Mouse (Mus musculus) urinary bladder, postnatal 36 days (tissue): ENCODE data around the gene Kdm6b.

Experiments used
- DNase-seq, 2 experiments: peaks; one replicate each; pipeline ENCODE4 v3.0.0; 2022; ENCODE audit warnings: low spot score in 2 of 2, mixed read lengths in 1 of 2

Gene Kdm6b

DNA sequence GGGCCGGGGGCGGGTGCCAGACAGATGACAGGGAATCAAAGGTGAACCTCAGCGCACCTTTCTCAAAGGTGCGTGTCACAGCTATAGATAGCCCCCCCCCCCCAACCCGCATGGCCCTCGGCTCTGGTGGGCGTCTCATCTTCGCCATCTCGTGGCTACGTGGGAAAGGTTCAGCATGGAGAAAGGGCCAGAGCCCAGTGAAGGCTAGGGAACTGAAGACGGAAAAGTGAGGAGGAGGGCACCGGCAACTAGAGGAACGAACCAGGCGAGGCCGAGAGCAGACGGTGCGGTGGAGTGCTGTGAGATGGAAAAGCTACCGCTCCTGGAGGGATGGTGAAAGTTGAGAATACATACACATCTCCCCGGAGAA is 6.0 kb upstream of the Kdm6b start:
- DNase-seq, result no peak

DNA sequence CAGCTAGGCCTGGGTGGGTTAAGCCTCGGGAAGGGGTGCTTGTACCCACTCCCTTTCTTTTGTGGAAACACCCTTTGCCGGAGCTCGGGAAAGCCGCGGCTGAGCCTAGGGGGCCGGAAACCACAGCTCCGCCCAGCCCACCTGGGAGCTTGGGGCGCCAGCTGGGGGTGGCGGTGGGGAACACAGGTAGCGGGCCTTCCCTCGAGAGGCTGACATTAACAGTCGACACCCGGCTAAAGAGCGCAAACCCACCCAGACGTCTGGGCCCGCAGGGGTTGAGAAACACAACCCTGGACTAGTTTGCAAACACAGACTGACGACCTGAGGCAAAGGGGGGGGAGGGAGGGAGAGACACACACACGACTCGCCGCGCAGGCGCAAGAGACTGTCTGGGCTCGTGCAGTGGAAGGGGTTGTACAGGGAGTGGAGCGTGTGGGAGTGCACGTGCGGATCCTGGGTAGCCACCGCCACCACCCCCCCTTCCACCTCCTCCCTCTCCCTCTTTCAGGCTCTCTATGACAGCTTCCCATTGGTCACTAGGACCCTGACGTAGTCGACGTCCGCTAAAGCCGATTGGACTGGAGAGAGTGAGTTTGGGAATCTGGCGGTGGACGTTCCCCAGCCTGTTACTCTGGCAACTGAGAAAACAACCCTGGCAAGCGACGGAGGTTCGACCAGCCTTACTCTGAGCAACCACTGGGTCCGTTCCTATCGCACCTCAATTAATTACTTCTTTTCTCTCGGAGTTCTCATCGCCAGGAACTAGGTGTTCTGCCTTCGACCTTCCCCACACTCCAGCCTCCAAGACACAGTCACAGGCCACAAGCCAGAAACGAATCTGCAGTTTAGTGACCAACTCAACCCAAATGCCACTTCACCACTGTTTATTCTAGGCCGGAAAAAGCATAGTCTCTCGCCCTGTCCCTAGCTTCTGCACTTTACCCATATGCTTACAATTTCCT is 5.3 kb upstream of the Kdm6b start:
- peak; percentile 79 to 93 for DNase-seq

DNA sequence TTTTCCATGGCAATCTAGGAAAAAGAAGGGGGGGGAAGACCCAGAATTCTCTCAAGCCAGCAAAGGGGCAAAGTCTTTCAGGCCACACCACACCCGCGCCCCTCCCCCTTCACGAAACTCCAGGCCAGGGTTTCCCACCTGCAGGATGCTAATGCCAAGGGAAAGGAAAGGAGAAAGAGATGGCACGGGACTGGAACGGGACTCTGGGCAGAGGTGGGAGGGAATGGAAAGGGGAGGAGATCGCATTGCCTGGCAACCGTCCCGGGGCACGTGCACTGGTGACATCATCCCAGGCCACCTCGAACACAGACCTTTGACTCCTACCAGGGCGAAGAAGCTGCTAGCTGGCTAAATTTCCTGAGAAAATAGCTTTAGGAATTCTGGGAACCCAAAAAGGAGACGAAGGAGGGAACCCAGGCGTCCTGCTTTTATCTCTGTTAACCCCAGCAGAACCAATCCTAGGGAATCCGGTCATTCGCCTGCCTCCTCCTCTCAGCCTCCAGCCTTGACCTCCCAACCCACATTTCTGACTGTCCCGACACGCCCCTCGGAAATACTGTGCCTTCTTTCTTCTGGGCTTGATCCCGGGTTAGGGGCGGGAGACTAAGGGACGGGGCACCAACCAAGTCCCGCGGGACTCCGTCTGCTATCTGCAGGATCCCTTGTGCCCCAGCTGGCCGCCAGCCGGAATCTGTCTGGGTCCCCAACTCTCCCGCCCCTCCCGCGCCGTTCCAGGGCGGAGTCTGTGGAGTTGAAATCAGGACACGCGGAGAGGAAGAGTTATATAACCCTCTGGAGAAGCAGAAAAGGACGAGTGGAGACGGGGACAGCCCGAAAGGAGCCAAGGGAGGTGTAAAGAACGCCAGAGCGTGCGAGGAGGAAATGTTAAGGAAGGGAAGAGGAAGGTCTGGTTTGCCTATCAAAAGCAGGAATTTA is 4.2 kb upstream of the Kdm6b start:
- DNase-seq, result peak; percentile 88 to 94

DNA sequence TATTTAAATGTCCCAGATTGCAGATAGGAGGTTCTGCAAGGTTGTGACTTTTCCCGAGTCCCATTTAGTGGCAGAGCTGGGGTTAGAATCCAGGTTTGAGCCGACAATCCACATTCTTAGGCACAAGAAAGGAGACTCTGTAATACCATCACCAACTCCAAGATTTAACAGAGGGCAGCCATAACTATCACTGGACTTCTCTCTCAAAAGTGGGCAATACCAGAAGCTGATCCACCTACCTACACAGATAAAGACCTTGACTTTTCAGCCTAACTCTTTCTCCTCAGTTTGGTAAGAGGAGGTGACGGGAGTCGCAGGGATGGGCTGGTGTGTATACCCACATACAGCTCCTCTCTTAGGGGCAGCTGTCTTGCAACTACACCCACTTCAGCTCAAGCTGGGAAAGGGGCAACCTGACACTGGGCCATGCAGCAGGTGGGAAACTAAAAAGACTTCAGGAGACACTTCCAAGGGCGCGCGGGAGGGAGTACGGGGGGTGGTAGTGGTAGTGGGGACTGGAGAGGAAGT is 3.5 kb upstream of the Kdm6b start:
- no peak for DNase-seq

DNA sequence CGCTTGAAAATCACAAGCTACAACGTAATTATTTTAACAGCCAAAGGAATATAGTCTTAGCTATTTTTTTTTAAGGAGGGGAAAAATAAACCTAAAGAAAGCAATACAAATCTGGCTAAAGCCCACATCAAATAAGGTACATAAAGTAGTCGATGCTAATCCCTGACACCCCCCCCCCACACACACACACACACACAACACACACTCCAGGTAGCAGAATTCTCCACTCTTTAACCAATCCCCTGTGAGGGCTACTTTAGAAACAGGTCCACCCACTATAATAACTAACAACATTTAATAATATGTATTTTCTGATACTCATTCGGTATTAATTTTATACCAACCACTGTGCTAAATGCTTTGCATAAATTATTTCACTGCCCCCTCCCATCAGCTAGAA is 3.0 kb upstream of the Kdm6b start:
- DNase-seq, result no peak

DNA sequence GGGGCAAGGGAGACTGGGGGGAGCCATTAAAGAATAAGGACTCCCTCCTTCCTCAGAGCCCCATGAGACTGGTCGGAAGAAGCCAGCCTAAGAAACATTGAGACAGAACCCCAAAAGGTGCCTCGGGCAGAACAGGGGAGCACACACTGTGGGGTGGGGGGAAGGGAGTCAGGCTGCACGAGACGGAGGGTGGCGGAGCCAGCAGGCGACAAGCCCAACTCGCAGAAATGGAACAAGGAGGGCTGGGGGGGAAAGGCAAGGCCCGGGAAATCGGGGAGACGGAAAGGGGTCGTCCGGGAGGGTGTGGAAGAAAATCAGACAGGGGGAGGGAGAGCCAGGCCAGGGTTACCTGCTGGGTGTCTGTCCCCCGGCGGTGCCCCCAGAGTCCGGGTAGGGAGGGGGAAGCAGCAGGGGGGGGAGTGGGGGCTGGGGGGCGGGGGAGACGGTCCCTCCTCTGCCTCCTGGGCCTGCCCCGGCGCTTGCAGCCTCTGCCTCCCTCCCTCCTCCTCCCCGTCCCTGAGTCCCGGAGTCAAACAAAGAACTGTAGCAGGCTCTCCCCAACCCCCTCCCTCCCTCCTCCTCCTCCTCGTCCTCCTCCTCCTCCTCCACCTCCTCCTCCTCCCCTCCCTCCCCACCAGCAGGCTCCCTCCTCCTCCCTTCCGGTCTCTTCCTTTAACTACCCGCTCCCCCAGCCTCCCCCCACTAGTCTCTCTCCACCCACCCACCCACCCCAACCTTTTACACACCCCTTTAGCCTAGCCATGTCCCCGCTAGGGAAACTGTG is 2.4 kb upstream of the Kdm6b start:
- peak in 1 of 2 experiments; percentile 28 for DNase-seq

DNA sequence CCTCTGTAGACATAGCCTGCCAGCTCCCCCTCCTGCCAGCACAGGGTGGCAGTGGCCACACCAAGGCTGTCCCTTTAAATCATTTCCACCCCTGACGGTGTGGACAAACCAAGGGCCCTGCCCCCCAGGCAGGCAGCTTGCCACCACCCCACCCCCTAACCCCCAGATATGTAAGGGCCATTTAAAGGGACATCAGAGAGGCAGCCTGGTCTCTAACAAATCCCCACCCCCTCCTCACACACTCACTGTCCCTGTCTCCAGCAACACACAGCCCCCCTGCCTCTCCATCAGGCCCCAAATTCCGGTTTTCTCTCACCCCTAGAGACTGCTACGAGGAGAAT is 1.8 kb upstream of the Kdm6b start:
- peak in 1 of 2 experiments; percentile 71 for DNase-seq

DNA sequence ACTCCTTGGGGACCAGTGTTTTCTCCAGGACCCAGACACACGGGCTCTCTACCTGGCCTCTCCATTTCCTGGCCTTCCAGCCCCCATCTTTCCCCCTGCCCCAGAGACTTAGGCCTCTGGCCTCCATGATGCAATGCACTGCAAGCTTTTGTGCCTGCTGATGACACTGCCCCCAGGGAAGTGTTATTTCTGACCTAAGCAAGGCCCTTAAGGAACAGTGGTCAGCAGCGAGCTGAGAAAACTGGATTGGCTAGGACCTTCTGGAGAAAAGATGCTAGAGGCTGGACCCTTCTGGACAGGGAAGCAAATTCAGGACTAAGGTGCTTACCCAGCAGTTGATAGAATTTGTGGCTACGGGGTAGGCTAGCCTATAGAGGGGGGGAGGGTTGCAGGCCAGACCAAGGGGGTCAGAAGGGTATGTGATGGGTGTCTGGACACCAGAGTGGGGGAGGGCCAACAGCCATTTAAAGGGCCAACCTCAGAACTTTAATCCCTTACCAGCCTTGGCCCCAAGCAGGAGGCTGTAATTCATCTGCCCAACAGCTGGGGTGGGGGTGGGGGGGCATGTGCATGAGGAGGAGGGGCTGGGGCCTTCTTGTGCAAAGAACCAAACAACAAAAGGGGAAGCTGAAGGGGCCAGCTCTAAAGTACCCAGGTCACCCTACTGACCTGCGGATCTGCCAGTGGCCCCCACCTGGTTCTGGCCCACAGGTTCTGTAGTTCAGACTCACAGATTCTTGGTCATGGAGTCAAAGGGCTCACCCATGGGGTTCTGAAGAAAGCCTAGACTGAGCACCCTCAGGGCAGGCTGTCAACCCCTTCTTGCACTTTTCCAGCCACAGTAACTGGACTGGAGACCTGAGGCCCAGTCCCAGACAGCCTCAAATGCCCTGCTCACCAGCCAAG is 1.2 kb upstream of the Kdm6b start:
- DNase-seq, result no peak

DNA sequence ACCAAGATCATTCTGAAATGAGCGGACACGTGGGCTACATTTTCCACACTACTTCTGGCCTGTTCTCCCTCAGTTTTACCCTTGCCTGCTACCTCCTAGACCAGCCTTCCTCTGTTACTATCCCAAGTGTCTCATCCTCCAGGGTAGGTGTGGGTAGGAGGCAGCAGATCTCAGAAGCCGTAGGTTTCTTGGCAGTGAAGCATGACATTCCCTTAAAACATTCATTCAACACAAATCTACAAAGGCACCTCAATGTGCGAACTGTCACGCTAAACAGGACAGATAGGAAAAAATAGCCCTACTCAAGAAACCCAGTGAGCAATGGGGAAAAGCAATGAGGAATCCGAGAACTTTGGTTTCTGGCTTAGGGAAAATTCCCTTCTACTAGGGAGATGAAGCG is 927 bp downstream of the Kdm6b start:
- no peak for DNase-seq

DNA sequence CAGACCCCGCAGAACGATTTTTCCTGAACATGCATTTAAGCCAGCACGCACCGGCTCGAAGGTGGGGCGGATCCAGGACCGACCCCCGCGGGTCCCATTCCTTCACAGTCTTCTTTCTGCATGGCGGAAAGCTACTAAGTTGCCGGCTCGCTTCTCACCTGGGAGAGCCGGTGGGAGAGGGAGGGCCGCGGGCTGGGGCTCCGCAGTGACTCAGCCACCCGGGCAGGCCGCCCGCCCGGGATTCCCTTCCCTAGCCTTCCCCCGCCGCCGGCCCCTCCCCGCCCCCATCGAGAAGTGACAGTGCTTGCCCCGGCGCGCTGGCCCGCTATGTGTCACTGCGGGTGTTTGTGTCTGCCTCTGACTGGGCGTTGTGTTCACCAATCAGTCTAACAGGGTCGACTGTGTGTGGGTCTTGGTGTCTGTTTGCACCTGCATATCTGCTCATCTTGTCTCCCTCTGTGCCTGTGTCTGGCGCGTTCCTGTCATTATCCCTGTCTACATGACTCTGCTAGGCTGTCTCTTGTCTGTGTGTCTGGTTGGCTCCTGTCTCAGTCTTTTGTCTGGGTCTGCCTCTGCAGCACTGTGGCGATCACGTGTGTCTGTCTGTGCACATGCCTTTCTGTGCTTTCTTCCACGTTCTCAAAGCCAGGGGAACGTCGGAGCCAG is 1.8 kb downstream of the Kdm6b start:
- peak; percentile 66 to 79 for DNase-seq

DNA sequence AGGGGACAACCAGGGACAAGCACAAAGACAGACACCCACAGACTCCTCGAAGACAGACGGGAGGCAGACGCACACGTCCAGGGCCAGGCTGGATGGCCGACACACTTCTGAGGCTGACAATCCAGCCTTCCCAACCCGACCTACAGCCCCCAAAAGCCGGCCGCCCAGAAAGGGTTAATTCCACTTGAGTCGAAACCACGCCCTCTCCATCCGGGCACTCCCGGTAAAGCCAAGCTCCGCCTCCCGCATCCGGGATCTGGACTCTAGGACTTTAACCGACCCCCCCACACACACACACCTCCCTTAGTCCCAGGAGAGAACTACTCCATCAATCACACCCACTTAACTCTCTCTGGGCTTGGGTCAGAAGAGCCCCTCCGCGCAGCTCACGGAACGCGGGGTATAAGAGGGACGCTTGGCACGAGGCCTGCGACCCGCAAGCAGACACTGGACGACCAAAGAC is 2.4 kb downstream of the Kdm6b start:
- peak; percentile 90 to 94 for DNase-seq

DNA sequence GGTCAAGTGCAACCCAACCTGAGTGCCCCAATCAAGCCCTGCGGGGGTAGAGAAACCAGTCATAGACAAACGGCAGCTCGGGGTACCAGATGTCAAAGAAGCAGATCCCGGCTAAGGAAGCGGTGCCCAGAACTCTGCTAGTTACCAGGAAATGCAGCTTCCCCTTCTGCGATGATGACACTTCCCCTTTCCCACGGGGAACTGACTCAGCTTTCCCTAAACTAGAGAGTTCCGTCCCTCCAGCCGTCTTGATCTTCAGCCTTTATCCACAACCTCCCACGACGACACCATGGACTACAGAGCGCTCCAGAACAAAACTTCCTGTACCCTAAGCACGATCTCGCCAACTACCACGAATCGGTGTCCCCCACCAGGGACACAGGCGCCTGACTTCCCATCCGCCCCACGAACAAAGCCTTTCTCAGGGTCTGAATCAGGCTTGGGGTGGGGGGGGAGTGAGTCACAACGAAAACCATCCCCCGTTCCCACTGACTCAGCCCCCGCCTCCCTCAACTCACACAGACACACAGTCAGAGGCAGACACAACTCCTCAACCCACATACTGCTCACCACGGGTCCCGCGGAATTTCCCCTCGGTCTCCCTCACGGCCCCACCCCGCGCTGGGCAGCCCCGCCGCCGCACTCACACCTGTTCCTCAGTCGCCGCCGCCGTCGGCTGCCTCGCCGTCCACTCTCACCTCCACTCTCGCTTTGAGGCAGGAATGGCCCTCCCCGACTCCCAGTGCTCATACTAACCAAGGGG is 3.0 kb downstream of the Kdm6b start:
- DNase-seq, result peak in 1 of 2 experiments; percentile 65

DNA sequence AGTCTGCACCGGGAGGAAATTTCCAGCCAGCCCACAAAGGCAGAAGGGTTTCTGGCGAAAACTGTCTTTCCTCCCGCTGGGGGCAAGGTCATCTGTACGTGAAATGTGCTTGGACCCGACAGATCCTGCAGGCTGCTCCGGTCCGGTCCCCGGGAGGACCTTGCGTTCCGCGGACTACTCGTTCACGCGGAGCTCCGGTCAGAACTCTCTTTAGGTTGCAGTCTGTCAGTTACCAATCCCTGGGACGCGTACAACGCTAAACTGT is 3.5 kb downstream of the Kdm6b start:
- DNase-seq, result no peak

DNA sequence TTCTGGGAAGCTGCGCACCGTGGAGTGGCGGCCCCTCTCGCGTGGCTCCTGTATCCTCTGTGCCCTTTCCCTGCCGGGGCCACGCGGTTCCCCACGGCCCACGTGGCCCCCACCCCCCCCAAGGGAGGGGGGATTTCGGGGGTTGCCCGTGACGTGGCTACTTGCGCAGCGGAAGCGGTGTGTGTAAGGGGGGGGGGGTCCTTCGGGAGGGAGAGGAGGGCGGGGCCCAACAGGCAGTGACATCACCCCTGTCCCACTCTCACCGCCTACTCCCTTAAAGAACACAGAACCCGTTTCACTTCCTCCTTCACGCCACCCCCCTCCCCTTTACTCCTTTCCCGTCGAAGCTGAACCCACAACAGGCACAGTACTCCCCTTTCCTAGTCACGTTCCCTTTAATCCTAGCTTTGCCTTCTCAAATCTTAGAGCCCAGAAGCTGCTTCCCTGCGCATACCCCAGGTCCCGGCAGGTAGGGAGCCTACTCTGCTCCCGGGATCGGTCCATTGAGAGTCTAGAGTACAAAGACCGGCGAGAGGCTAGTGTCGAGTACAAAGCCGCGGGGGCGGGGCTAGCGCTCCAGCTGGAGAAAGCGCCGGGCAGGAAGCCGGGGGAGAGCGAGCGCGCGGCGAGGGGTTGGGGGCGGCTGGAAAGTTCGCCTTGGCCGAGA is 4.0 kb downstream of the Kdm6b start:
- DNase-seq, result peak; percentile 70 to 82

DNA sequence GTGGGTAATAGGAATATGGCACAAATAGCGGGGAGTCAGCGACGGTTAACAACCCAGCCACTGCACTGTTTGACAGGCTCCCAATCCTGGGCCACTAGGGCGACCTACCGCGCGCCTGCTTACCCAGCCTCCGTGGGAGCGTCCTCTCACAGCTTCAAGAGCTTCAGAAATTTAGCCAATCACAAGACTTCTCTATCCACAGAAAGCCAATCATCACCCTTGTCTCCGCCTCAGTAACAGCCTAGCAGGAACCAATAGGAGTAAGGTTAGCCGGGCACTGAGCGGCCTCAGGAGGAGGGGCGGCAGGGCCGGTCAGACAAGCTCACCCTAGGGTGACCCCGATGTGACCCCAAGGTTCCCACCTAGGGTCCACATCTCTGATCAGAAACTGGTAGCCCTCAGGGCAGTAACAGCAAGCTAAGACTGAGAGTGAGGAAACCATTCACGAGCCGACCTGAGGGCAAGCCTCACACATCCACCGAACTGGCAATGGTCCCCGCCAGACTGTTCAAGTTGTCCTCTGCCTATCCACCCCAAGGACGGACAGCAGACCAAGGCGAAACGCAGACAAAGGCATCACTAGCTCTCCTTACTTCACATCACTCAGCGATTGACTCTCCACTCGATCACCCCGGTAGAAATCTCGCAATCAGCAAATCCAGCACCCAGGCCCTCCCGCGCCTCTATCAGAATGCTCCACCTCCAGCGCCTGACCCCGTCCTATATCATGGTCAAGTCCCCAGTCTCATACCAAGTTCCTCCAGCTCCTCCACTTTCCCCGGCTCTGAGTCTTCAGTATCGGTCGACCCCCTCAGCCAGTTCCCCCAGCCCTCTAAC is 4.7 kb downstream of the Kdm6b start:
- DNase-seq, result peak; percentile 68 to 77

DNA sequence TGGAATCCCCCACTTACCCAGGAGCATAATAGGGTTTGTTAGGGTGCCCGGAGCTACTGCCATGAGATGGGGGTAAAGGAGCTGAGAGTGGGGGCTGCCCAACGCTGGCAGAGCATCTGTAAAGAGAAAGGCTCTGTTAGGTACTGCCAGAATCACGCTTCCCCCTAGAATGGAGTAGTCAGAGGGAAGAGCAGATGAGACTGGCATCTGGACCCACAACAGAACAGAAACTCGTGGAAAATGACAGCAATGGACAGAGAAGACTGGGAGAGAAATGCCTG is 5.8 kb downstream of the Kdm6b start:
- no peak for DNase-seq

DNA sequence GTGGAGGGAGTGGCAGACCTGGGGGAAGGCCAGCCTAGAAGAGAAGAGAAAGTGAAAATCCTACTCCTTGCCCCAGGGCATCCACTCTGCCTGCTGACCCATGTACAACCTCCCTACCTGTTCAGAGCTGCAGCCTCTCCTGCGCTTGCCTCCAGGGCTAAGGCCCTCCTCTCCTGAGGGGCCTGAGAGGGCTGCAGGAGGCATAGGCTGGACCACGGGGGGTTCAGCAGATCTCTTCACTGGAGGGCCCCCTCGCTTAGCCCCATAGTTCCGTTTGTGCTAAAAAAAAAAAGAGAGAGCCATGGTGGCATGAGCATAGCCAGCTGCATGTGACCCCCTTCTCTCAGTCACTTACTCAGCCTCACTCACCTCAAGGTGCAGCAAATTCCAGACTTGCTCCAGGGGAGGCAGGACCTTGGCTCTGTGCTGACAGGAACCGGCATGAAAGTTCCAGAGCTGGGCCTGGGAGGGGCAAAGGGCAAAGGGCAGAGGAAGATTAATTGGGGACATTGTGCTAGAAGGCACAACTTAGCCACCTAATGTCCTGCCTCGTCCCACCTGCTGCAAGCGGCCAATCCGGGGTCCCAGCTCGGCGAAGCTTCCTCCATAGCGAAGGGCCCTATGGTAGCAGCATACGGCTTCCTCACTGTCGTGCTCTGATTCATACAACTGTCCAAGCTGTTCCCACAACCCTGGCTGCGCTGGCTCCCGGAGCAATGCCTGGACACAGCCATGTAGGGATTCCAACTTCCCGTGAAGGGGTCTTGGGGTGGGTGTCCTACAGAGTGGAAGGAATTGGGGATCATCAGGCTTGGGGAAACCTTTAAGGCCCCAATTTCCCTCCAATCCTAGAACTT is 6.4 kb downstream of the Kdm6b start:
- DNase-seq, result no peak
